Mouse (Mus musculus): ENCODE data around the gene Soat2.
"Not testable (repeated sequence)": the region's sequence is repeated elsewhere in the genome, so short reads cannot be mapped to it uniquely, and the experiment has no call there.

Gene Soat2

GRCm38 (mm10) chr15:102147674-102148402 is 2.5 kb upstream of the Soat2 start:
- DNase-seq: no peak

- DNase-seq: no peak
These were observed 765 bp upstream of the Soat2 start for GRCm38 (mm10) chr15:102149561-102149960.

GRCm38 (mm10) chr15:102152646-102153045 is 2.3 kb downstream of the Soat2 start:
- DNase-seq: no peak

- not testable (repeated sequence) for DNase-seq
These were observed 4.7 kb downstream of the Soat2 start for GRCm38 (mm10) chr15:102155006-102155405.

- DNase-seq: no peak
These were observed 6.5 kb downstream of the Soat2 start for GRCm38 (mm10) chr15:102156836-102157235.

GRCm38 (mm10) chr15:102160415-102161060 is 10.2 kb downstream of the Soat2 start:
- DNase-seq: no peak

GRCm38 (mm10) chr15:102163900-102164693 is 13.8 kb downstream of the Soat2 start:
- DNase-seq: no peak

- no peak for DNase-seq
These were observed 15.3 kb downstream of the Soat2 start for GRCm38 (mm10) chr15:102165468-102166100.

- no peak for DNase-seq
These were observed 17.3 kb downstream of the Soat2 start for GRCm38 (mm10) chr15:102167620-102168021.

GRCm38 (mm10) chr15:102169064-102169463 is 18.7 kb downstream of the Soat2 start:
- DNase-seq: no peak

- DNase-seq: no peak
These were observed 23.3 kb downstream of the Soat2 start for GRCm38 (mm10) chr15:102173581-102173980.

- no peak for DNase-seq
These were observed 25.5 kb downstream of the Soat2 start for GRCm38 (mm10) chr15:102175736-102176319.

- no peak for DNase-seq
These were observed 26.4 kb downstream of the Soat2 start for GRCm38 (mm10) chr15:102176571-102177316.

- no peak for DNase-seq
These were observed 27.1 kb downstream of the Soat2 start for GRCm38 (mm10) chr15:102177417-102177816.

- DNase-seq: peak; percentile 89 to 95
These were observed 28.0 kb downstream of the Soat2 start for GRCm38 (mm10) chr15:102178279-102178678.

GRCm38 (mm10) chr15:102179106-102179505 is 28.8 kb downstream of the Soat2 start:
- DNase-seq: no peak

GRCm38 (mm10) chr15:102179924-102180323 is 29.6 kb downstream of the Soat2 start:
- DNase-seq: no peak

GRCm38 (mm10) chr15:102183076-102183475 is 32.8 kb downstream of the Soat2 start:
- DNase-seq: no peak

- no peak for DNase-seq
These were observed 35.9 kb downstream of the Soat2 start for GRCm38 (mm10) chr15:102186239-102186638.

GRCm38 (mm10) chr15:102188096-102188495 is 37.8 kb downstream of the Soat2 start:
- no peak for DNase-seq

GRCm38 (mm10) chr15:102188883-102189282 is 38.6 kb downstream of the Soat2 start:
- DNase-seq: no peak

GRCm38 (mm10) chr15:102191699-102192098 is 41.4 kb downstream of the Soat2 start:
- no peak for DNase-seq
